ENCODE assay signal across 26 mouse cellular contexts in genomic region chr12:28323659-28324058, GRCm38 (mm10).
"Had no signal": no experiment of that assay in that cellular context is flagged by ENCODE, and none has a peak within 500 bp of the region (broad histone marks: within the 10 kb centered on the region; RNA-seq: fewer than 3 reads in every experiment).

No protein-coding gene starts in this region.

- H3K27me3 ChIP-seq: kidney, embryonic 15.5 days; limb, embryonic 12.5 days; limb, embryonic 15.5 days; midbrain, embryonic 15.5 days; neural tube, embryonic 13.5 days had no signal

- H3K27ac ChIP-seq: kidney, embryonic 15.5 days; left cerebral cortex, adult 2 months; limb, embryonic 12.5 days; limb, embryonic 15.5 days; liver, embryonic 14.5 days; macrophage; midbrain, embryonic 15.5 days; neural tube, embryonic 13.5 days; stomach, postnatal 0 days had no signal

- H3K9me3 ChIP-seq: kidney, embryonic 15.5 days; limb, embryonic 15.5 days; midbrain, embryonic 15.5 days; neural tube, embryonic 13.5 days had no signal

- H3K36me3 ChIP-seq: kidney, embryonic 15.5 days; limb, embryonic 12.5 days; limb, embryonic 15.5 days; midbrain, embryonic 15.5 days; neural tube, embryonic 13.5 days had no signal

- ATAC-seq: liver, postnatal 0 days; lung, postnatal 0 days; midbrain, embryonic 15.5 days had no signal

- H3K4me1 ChIP-seq: kidney, embryonic 15.5 days; limb, embryonic 12.5 days; limb, embryonic 15.5 days; midbrain, embryonic 15.5 days; neural tube, embryonic 13.5 days had no signal

- H3K4me3 ChIP-seq: kidney, embryonic 15.5 days; left cerebral cortex, adult 2 months; limb, embryonic 12.5 days; limb, embryonic 15.5 days; midbrain, embryonic 15.5 days; myocyte; neural tube, embryonic 13.5 days had no signal

- H3K4me2 ChIP-seq: kidney, embryonic 15.5 days; limb, embryonic 12.5 days; limb, embryonic 15.5 days; liver, embryonic 11.5 days; lung, embryonic 14.5 days; midbrain, embryonic 15.5 days; neural tube, embryonic 13.5 days had no signal

- H3K9ac ChIP-seq: kidney, embryonic 15.5 days; limb, embryonic 12.5 days; limb, embryonic 15.5 days; liver, embryonic 14.5 days; liver, postnatal 0 days; lung, embryonic 14.5 days; midbrain, embryonic 15.5 days; neural tube, embryonic 13.5 days had no signal

- DNase-seq: kidney, adult 11 months; kidney, adult 8-10 months; kidney, postnatal 10 days; kidney, postnatal 36 days; layer of hippocampus, adult 9-11 months; layer of hippocampus, postnatal 36 days; liver, postnatal 0 days; lung, embryonic 14.5 days; right cerebral cortex, adult 18-20 months; right cerebral cortex, postnatal 14 days; right cerebral cortex, postnatal 4 days; thymus, adult 2 months; thymus, postnatal 14 days; thymus, postnatal 4 days had no signal
